ENCODE assay signal across 8 mouse cellular contexts in the genomic region with DNA sequence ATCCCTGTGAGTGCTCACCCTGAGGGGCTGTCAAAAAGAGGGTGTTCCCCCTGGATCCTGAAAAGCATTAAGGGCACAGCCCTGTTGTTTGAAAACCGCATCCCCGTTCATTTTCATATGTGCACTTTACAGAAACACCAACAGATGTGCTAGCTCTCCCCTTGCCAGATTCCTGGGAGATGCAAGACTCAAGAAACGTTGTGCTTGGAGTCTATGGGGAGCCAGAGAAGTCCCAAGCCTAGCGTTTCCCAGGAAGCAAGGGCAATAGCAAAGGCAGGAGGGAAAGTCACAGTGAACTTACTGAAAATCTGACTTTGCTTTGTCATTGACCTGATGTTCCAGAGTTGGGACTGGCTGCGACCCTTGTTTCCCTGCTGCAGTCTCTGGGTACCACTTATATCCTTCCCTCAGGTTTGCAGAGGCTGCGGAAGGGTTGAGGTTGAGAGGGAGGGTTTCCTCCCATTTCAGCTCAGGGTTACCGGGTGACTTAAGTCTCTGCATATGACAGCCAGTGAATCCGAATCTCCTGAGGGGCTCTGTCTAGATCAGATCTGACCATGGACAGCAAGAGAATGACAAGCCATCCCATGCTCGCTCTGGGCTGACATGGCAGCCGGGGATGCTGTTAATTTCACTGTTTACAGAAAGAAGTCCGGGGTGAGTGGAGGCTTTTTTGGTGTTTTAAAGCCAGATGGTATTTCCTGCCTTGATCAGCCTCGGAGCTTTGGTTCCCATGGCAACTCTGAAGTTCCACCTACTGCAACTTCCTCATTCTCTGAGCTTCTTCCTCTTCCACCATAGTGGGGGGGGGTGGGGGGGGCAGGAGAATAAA. TPM values are rescaled to one million over a fixed set of nuclear protein-coding genes. Genes with fewer than 3 reads are reported as not detected.
DNase-seq lines count a peak whose midpoint lies in the region; ATAC-seq and TF ChIP-seq lines count a peak whose summit lies in the region.

No protein-coding gene starts in this region.

- H3K27ac ChIP-seq in heart, embryonic 15.5 days = no peak overlapping the region
- peak overlapping the region; percentile 47; the same call in 1 of the 2 replicates for H3K27ac ChIP-seq in midbrain, embryonic 15.5 days

- no peak for TF ChIP-seq POLR2A in brain, embryonic 14.5 days (IDR thresholded peaks at IDR 0.05; ENCODE audit: borderline replicate concordance, extremely low read depth, insufficient read depth, insufficient read length, poor library complexity, severe bottlenecking)

- peaks cover 11% of the 10 kb centered on the region for H3K27me3 ChIP-seq in heart, embryonic 15.5 days
- H3K27me3 ChIP-seq in midbrain, embryonic 15.5 days (replicated peaks) = no peaks in the 10 kb centered on the region

- peak overlapping the region; percentile 28; the same call in 1 of the 2 replicates for H3K4me2 ChIP-seq in heart, embryonic 15.5 days
- peak overlapping the region; percentile 33 for H3K4me2 ChIP-seq in midbrain, embryonic 15.5 days

- H3K36me3 ChIP-seq in heart, embryonic 15.5 days = no peaks in the 10 kb centered on the region
- no peaks in the 10 kb centered on the region for H3K36me3 ChIP-seq in midbrain, embryonic 15.5 days (replicated peaks)

- H3K4me1 ChIP-seq in heart, embryonic 15.5 days (replicated peaks) = peaks cover 8% of the 10 kb centered on the region
- peaks cover 12% of the 10 kb centered on the region for H3K4me1 ChIP-seq in midbrain, embryonic 15.5 days

- peak; percentile 24 for DNase-seq in gastrocnemius, adult 18-20 months (ENCODE audit: low spot score)
- no peak for DNase-seq in gastrocnemius, postnatal 14 days
- peak; percentile 67 for DNase-seq in brain, embryonic 14.5 days (ENCODE audit: low read depth)
- DNase-seq in layer of hippocampus, postnatal 36 days = peak; percentile 38 to 42
- peak; percentile 82 for DNase-seq in thymus, postnatal 14 days
- DNase-seq in Muller cell, postnatal 12 days (ENCODE audit: inconsistent ontology term) = no peak

- intact Hi-C loops in gastrocnemius, postnatal 14 days (cut with DNase I; ENCODE audit: low total_unique reads) = no loop called here

- no peak overlapping the region for H3K9ac ChIP-seq in heart, embryonic 15.5 days
- H3K9ac ChIP-seq in midbrain, embryonic 15.5 days = no peak overlapping the region

- no peak for TF ChIP-seq CTCF in brain, embryonic 14.5 days (IDR thresholded peaks at IDR 0.05; ENCODE audit: borderline replicate concordance, extremely low read depth, insufficient read depth, insufficient read length)

- no peak overlapping the region for H3K4me3 ChIP-seq in heart, embryonic 15.5 days
- H3K4me3 ChIP-seq in midbrain, embryonic 15.5 days = no peak overlapping the region

- ATAC-seq in heart, embryonic 15.5 days (replicated peaks; ENCODE audit: insufficient number of reproducible peaks, insufficient read depth, low FRiP score, low read depth) = no peak
- ATAC-seq in midbrain, embryonic 15.5 days (replicated peaks) = peak; percentile 46; the same call in 1 of the 2 replicates

- WGBS in heart, embryonic 15.5 days = 40% methylated on average over 12 of the region's 12 CpGs
- 58% methylated on average over 12 of the region's 12 CpGs for WGBS in midbrain, embryonic 15.5 days

- H3K9me3 ChIP-seq in heart, embryonic 15.5 days (replicated peaks) = no peaks in the 10 kb centered on the region
- H3K9me3 ChIP-seq in midbrain, embryonic 15.5 days = no peaks in the 10 kb centered on the region

RNA-seq across cellular contexts. Expression of gene Gabbr2, which starts 18.9 kb away (rescaled TPM):
- total RNA-seq in gastrocnemius, adult 18-20 months (2021) = under 1 TPM in 1 of 2 experiments, not detected in 1; 0.05 TPM
- total RNA-seq in gastrocnemius, postnatal 14 days (2021) = under 1 TPM; 0.14 to 0.20 TPM
- 10.2 and 25.0 TPM in 2 replicates for polyA plus RNA-seq in brain, embryonic 14.5 days (2012; rRNA removed)
- 0.04 and 0.06 TPM in 2 replicates for polyA plus RNA-seq in heart, embryonic 15.5 days (2015; fragmentation: Nextera tagmentation; extraction: Ambion mirVana)
- total RNA-seq in layer of hippocampus, postnatal 36 days (2021) = 100 to 1,000 TPM; 205 to 211 TPM
- polyA plus RNA-seq in midbrain, embryonic 15.5 days (2015; fragmentation: Nextera tagmentation; extraction: Ambion mirVana) = 12.7 and 14.8 TPM in 2 replicates

RNA-seq across cellular contexts. Expression of gene Anks6, which starts 46.6 kb away (rescaled TPM):
- 1 to 10 TPM; 1.0 to 1.4 TPM for total RNA-seq in gastrocnemius, adult 18-20 months (2021)
- 1 to 10 TPM; 2.9 to 3.0 TPM for total RNA-seq in gastrocnemius, postnatal 14 days (2021)
- 17.2 and 17.3 TPM in 2 replicates for polyA plus RNA-seq in brain, embryonic 14.5 days (2012; rRNA removed)
- polyA plus RNA-seq in heart, embryonic 15.5 days (2015; fragmentation: Nextera tagmentation; extraction: Ambion mirVana) = 1.5 and 2.4 TPM in 2 replicates
- total RNA-seq in layer of hippocampus, postnatal 36 days (2021) = 10 to 100 TPM; 22.3 to 26.1 TPM
- 5.2 and 5.3 TPM in 2 replicates for polyA plus RNA-seq in midbrain, embryonic 15.5 days (2015; fragmentation: Nextera tagmentation; extraction: Ambion mirVana)

Comparison
In these comparisons a context has a peak if more than half of its experiments do, and no peak if none do; other contexts are left out.
1. DNase-seq: peak in gastrocnemius, adult 18-20 months (single experiment), brain, embryonic 14.5 days (single experiment), layer of hippocampus, postnatal 36 days (2 of 2) and thymus, postnatal 14 days (single experiment); none in gastrocnemius, postnatal 14 days (single experiment) and Muller cell, postnatal 12 days (single experiment).
2. RNA of gene Gabbr2, which starts 18.9 kb away (total RNA-seq): 205 to 211 TPM in layer of hippocampus, postnatal 36 days; 0.14 to 0.20 TPM in gastrocnemius, postnatal 14 days and 0.05 TPM in gastrocnemius, adult 18-20 months; every median in the first group is over 100 times any median in the second.
3. RNA of gene Anks6, which starts 46.6 kb away (total RNA-seq): 22.3 to 26.1 TPM in layer of hippocampus, postnatal 36 days; 2.9 to 3.0 TPM in gastrocnemius, postnatal 14 days and 1.0 to 1.4 TPM in gastrocnemius, adult 18-20 months; every median in the first group is over 4 times any median in the second.